Mouse (Mus musculus) kidney, postnatal 25 days (tissue): ENCODE results near the gene Gm17651.

Experiments
- DNase-seq, 2 experiments: peaks; one replicate each; pipeline ENCODE4 v3.0.0; 2021; ENCODE audit warnings: mixed read lengths in 2 of 2

The Gm17651 gene

GRCm38 (mm10) chr3:97678416-97678815 is 3.9 kb upstream of the Gm17651 start:
- no peak for DNase-seq

- DNase-seq = no peak
These were observed 1.6 kb upstream of the Gm17651 start for GRCm38 (mm10) chr3:97676126-97676525.

- peak in 1 of 2 experiments; percentile 15 for DNase-seq
These were observed 7.3 kb downstream of the Gm17651 start for GRCm38 (mm10) chr3:97667093-97667675.

GRCm38 (mm10) chr3:97666154-97666553 is 8.3 kb downstream of the Gm17651 start:
- no peak for DNase-seq

- no peak for DNase-seq
These were observed 9.0 kb downstream of the Gm17651 start for GRCm38 (mm10) chr3:97665525-97665924.

- DNase-seq = no peak
These were observed 13.3 kb downstream of the Gm17651 start for GRCm38 (mm10) chr3:97661206-97661605.

- DNase-seq = no peak
These were observed 14.7 kb downstream of the Gm17651 start for GRCm38 (mm10) chr3:97659746-97660145.

- DNase-seq = peak in 1 of 2 experiments; percentile 59
These were observed 15.9 kb downstream of the Gm17651 start for GRCm38 (mm10) chr3:97658426-97659193.

- DNase-seq = peak; percentile 99 to 100
These were observed 16.7 kb downstream of the Gm17651 start, which contains the start of gene Prkab2 for GRCm38 (mm10) chr3:97657655-97658411. Gene Prkab2, plus strand, starts transcription at chr3:97658193.

- peak in 1 of 2 experiments; percentile 62 for DNase-seq
These were observed 19.6 kb downstream of the Gm17651 start for GRCm38 (mm10) chr3:97654901-97655300.

GRCm38 (mm10) chr3:97653781-97654180 is 20.7 kb downstream of the Gm17651 start:
- DNase-seq = no peak

- no peak for DNase-seq
These were observed 22.9 kb downstream of the Gm17651 start for GRCm38 (mm10) chr3:97651604-97652003.

GRCm38 (mm10) chr3:97649469-97649868 is 25.0 kb downstream of the Gm17651 start:
- no peak for DNase-seq

- DNase-seq = no peak
These were observed 25.5 kb downstream of the Gm17651 start for GRCm38 (mm10) chr3:97649022-97649421.

GRCm38 (mm10) chr3:97648518-97648917 is 26.0 kb downstream of the Gm17651 start:
- DNase-seq = no peak

GRCm38 (mm10) chr3:97642001-97642400 is 32.5 kb downstream of the Gm17651 start:
- DNase-seq = no peak

- DNase-seq = no peak
These were observed 33.1 kb downstream of the Gm17651 start for GRCm38 (mm10) chr3:97641396-97641795.

- peak in 1 of 2 experiments; percentile 43 for DNase-seq
These were observed 40.2 kb downstream of the Gm17651 start for GRCm38 (mm10) chr3:97634288-97634761.

- no peak for DNase-seq
These were observed 41.0 kb downstream of the Gm17651 start for GRCm38 (mm10) chr3:97633456-97633855.

- DNase-seq = no peak
These were observed 43.1 kb downstream of the Gm17651 start for GRCm38 (mm10) chr3:97631258-97631860.

GRCm38 (mm10) chr3:97630746-97631145 is 43.7 kb downstream of the Gm17651 start:
- no peak for DNase-seq

- DNase-seq = no peak
These were observed 44.6 kb downstream of the Gm17651 start for GRCm38 (mm10) chr3:97629941-97630340.
